Mouse (Mus musculus): Measurements from ENCODE around the gene Mpp3.

The Mpp3 gene

DNA sequence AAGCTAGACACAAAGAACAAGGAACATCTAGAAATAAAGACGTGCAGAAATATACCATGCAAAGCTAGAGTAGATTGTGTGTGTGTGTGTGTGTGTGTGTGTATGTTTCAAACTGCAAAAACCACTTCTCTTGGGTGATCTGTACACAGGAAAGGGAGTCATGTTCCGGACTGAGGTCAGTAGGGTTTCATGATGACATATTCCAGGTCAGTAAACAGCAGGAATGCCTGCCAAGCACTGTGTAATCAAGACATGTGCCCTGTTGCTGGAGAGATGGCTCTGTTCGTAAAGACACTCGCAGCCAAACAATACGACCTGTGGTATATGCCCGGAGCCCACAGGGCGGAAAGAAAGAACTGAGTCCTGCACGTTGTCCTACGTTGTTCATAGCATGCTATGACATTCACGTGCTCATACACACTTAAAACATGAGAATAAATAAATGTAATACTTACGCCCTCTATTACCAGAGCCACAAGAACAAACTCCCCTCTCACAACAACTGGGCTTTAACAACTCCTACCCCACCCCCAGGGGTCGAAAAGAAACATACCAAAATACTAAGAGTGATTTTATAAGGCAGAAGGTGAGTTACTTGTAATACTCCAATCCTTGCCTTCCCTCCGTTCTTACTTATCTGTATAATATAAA, 11.4 kb upstream of the Mpp3 start:
- peak; percentile 59 for DNase-seq (ENCODE audit: low read depth)

DNA sequence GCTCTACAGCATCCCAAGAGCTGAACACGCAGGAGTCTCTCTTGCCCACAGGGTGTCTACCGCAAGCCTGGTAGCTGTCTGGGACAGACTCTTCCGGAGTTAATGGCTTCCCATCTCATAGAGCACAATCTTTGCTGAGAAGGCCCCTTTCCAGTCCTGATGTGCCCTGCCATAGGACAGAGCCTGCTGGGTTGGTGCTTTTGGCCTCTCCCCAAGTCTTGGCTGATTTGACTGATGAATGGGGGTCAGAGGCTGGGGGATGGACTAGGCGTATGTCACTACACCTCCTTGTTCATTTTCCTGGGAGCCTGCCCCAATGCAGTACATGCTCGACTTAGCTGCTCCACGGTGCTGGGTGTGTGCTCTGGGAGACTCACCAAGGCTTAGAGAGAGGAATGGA, 9.5 kb upstream of the Mpp3 start:
- no peak for DNase-seq (ENCODE audit: low read depth)

DNA sequence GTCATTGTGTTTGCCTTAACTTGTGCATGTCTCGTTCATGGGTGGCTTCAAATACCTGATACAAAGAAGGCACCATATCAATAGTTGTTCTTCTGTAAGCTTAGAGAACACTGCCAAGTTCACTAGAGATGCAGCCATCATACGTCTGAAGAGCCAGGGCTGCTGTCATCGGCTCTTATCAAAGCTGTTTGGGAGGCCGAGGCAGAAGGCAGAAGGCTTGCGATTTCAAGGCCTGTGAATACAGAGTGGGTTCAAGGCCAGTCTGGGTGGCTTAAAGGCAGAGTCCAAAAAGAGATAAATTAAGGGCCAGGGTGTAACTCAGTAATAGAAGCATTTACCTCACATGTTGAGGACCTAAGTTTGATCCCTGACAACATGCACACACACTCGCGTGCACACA, 8.1 kb upstream of the Mpp3 start:
- no peak for DNase-seq (ENCODE audit: low read depth)

DNA sequence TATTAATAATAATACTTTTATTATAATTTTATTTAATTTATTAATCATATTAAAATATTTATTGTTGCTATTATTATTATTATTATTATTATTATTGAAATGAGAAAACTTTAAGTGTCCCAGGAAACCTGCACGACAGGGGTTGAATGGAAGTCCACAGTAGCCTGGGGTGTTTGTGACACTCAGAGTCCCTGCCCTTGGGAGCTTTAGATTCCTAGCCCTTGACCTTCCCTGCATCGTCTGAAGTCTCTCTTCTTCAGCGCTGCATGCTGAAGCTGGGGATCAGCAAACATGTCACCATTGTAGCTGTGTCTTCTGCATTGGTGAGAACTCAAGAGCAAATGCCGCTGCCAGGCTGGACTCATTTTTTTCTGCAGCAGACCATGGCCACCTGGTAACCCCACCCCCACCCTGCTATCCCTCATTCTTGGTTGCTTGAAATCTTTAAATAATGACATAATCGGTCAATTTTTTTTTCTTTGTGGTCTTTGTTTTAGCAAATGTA, 7.2 kb upstream of the Mpp3 start:
- DNase-seq (ENCODE audit: low read depth) = no peak

DNA sequence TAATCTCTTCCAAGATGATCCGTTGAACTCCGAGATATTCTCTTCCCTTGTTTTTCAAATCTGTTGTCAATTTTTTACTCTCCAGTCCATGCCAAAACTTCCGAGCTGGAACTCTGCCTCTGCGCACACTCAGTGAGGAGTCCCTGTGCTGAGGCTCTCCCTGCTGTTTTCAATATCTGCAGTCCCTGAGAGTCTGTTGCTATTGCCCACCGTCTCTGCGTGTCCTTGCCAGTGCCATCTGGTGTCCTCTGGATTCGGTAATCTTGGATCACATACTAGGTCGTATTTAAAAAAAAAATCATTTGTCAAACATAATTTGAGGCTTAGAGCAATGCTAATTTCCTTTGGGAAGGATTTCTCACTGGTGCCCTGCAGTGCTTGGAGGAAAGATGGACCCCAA, 6.6 kb upstream of the Mpp3 start:
- DNase-seq (ENCODE audit: low read depth) = no peak

DNA sequence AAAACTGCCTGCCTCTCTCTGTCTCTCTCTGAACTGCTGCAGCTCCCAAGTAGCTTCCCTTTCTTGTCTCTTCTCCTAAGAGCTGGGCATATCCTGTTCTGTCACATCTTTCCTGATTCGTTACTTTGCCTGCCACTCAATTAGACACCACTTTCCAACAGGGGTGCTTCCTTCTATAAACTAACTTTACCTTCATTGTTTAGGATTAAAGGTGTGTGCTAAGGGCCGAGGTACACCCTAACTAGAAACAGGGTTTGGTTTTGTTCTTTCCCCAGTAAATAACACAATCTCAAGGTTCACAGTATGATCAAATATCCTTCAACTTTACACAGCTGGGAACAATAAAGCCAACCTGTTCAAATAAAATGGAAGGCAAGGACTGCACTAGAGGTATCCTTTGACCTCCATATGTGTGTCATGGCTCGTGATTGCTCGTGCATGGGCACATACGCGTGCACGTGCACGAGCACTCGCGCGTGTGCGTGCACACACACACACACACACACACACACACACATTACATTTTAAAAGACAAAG, 4.9 kb upstream of the Mpp3 start:
- DNase-seq (ENCODE audit: low read depth) = peak; percentile 26

DNA sequence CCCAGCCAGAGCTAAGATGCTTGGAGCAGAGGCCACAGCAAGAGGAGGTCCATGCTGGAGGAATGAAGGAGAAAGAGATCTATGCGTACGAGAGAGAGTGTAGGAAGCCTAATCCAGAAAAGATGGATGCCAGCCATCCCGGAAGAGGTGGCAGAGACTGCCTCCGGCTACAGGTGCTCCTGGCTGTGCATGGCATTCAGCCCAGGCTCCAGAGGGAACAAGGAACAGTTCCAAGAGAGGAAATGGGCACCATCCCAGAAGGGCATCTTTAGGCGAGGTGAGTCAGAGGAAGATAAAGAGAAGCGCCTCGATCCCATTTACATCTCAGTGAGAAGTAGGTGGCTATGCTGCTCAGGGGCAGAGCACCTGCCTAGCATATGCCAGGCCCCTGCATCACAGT, 2.9 kb upstream of the Mpp3 start:
- DNase-seq (ENCODE audit: low read depth) = no peak

DNA sequence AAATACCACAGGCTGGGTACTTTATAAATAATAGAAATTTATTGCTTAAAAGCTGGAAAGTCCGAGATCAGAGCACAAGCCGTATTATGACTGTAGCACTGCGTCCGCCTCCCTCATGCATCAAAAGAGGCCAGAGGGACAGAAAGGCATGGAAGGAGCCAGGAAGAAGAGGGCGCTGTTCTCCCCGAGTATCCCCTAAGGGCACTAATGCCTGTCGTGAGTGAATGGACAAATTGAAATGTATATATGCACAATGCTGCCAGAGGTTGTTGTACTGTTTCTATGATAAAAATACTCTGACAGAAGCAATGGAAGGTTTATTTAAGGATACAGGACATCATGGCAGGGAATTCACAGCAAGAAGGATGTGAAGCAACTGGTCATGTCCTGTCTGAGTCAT, 1.7 kb upstream of the Mpp3 start:
- peak; percentile 65 for DNase-seq (ENCODE audit: low read depth)

DNA sequence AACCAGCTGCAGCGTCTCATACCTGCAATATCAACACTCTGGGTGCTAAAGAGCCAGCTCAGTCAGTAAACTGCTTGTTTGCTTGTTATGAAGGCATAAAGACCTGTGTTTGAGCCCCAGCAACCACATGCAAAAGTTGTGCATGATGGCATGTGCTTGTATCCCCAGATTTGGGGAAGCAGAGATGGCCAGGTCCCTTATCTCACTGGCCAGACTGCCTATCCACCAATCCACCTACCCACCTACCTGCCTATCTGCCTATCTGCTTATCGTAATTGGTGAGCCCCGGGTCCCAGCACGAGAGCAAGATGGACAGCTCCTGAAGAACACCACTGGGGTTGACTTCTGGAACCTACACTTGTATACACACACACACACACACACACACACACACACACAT, 1.0 kb upstream of the Mpp3 start:
- DNase-seq (ENCODE audit: low read depth) = peak; percentile 28

DNA sequence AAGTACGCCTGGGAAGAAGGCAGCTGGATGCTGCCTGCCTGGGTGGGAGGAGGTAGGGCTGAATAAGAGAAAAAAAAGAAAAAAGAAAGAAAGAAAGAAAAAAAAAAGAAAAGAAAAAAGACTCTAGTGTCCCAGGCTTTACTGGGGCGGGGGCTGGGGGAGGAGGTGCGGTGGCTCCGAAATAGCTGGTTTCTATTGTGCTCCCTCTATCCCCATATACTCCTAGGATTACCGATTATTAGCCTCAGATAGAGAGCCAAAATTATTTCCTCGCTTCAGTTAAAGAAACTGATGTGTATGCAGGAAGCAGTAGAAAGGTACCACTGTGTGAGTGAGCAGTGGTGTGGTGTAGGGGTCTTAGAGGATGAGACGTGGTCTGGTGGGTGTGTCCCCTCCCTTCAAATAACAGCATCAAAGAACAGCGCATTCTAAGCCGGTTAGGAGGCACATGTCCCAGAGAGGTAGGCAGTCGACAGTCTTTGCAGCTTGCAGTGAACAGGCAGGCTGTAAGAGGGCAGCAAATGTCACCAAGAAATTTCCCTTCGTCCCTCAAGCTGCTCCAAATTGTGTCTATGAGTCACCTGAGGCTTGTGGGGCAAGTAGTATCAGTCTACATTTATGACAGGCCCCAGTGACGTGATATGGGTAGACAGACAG, 772 bp downstream of the Mpp3 start:
- peak; percentile 50 for DNase-seq (ENCODE audit: low read depth)

DNA sequence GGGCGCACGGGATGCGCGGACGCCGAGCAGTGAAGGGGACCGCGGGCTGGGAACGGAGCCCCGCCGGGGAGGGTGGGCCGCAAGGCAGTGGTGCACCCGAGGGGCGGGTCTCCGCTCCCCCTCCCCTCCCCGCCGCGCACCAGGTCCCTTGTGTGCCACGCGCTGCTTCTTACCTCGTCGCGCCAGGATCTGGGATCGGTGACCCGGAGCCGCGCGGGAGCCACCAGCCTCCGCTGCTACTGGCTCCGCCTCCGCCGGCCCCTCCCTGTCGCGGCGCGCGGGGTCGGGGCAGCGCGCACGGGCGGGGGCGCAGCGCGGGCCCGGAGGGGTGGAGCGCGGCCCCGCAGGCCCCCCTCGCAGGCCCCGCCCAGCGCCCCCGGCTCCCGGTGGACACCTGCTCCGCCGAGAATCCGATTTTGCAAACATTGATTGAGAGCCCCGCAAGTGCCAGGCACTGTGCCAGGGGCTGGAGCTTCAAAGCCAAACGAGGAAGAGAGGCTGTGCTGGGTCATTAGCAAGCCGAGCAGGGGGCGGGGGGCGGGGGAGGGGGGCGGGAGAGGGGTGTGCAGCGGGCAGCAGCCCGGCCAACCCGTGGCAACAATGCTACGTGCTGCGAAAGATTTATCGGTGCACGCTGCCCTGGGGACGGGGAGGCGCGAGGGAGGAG, 1.4 kb downstream of the Mpp3 start:
- no peak for DNase-seq (ENCODE audit: low read depth)

DNA sequence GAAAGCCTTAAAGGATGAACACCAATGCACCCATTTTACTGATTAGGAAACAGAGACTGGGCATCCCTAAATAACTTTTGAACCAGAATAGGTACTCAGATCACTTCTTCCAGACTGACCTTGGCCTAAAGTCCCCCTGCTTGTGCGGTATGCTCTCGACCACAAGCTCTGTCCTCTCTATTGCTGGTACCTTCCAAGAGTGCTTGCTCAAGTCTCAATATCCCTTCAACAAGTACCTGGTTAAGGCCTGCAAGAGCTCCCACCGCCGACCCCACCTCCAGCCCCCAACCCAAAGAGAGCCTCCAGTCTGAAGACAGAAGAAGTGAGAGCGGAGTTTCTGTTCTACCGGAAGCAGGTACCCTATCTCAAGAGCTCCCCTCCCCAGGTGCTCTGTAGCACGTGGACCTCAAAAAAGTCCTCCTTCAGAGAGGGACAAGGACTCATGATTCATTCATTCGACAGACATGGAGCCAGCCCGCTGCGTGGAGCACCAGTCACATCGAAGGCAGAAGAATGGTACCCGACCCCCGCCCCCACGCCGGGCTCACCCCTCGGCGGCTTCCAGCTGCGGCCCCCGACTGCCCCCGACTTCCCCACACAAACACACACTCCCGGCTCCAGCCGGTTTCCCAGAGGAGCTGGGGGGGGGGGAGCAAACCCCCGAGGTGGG, 2.1 kb downstream of the Mpp3 start:
- no peak for DNase-seq (ENCODE audit: low read depth)

DNA sequence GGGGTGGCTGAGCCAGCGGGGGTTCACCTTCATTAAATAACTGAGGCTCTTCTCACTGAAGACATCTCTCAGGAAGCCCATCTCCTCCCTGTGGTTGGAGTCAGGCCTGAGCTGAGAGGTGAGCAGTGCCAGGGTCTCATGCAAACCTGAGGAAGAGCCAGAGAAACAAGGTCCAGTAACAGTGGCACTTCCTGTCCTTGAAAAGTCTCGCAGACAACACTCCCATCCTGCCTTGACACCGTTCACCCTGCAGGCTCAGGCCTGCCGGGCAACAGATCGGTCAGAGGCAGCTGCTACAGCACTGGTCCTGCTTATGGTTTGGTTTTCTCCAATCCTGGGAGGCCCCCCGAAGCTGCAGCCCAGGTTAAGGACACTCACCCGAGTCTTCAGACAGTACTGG, 2.9 kb downstream of the Mpp3 start:
- no peak for DNase-seq (ENCODE audit: low read depth)

DNA sequence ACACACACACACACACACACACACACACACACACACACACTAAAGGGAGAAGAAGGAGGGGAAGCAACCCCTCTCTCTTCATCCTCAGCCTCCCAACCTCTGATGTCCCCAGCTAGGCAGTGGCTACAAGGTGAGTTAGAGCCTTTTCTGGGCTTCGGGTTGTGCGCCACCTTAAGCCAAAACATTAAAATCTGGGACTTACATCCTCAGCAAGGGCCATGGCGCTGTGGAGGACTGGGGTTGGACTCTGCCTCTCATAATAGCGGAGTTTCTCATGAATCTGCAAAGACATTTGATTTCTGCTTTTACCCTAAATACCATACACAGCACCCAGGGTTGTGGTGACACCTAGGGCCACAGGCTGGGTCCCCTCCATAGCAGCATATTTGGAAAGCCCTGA, 3.4 kb downstream of the Mpp3 start:
- no peak for DNase-seq (ENCODE audit: low read depth)

DNA sequence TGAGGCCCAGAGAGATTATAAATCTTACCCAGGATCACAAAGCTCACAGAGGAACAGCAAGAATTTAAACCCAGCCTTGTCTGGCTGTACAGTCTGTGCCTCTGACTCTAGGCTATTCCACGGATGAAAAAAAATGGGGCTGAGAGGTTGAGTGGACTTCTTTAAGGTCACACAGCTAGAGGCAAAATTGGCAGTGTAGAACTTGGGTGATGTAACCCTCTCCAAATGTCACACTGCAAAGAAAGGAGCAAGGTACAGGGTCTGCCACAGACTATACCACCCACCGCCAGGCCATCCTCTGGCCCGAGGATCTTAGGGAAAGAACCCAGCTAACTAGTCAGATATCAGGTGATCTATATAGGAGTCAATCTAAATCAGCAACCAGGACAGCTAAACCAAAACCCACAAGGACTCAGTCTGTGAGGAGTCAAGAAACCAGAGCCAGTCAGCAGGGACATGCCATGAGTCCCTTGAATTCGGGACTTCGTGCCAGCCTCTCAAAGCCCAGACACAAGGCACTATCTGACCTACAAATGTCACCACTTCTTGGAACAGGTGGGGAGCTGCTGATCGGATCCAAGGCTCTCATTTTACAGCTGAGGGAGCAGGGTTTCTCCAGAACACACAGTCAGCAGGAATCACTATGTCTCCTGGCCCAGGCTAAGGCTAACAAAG, 4.0 kb downstream of the Mpp3 start:
- DNase-seq (ENCODE audit: low read depth) = no peak

DNA sequence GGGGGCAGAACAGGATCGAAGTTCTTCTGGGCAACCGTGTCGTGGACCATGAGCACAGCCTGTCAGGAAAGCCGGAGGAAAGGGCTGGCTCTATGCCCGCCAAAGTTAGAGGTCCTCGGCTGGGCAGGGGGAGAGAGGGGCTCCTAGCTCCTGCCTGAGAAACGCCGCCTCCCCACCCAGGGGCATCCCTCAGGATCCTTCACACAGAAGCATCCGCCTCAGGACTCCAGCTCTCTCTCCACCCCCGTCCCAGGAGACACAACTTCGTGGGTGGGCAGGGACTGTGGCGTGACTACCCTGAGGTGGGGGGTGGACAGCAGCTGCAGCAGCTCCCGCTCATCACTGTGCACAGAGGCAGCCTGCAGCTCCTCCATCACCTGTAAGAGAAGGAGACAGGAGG, 4.9 kb downstream of the Mpp3 start:
- DNase-seq (ENCODE audit: low read depth) = no peak

DNA sequence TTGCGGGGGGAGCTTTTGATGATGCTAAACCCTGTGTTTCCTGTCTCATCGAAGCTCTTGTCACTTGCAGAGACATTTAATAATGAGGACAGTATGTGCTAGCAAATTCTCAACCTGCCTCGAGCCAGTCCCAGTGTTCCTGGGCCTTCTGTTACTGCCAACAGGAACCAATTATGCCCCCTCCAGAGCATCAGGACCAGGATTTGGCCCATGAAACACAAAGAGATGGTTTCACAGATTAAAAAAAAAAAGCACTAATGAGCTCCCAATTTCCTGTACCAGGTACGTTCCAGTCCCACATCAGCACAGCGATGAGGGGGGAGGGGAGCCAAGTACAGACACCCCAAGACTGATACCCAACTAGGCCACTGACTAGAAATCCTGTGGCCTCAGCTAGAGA, 7.1 kb downstream of the Mpp3 start:
- no peak for DNase-seq (ENCODE audit: low read depth)

DNA sequence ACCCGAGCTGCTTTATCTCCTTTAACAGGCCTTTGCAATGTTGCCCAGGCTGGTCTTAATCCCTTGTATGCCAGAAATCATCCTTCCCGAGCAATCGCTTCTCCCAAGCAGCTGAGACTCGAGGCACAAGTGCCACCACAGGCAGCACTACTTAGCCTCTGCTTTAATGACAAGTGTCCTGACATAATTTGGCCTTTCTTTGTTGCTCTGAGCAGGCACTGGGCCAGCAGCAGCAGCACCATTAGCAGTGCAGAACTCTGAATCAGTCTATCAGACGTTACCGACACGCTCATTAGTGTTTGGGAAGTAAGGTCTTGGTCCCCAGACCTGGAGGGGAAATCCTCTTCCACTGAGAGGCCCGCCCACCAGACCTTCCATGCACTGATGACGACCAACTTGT, 8.5 kb downstream of the Mpp3 start:
- DNase-seq (ENCODE audit: low read depth) = no peak

DNA sequence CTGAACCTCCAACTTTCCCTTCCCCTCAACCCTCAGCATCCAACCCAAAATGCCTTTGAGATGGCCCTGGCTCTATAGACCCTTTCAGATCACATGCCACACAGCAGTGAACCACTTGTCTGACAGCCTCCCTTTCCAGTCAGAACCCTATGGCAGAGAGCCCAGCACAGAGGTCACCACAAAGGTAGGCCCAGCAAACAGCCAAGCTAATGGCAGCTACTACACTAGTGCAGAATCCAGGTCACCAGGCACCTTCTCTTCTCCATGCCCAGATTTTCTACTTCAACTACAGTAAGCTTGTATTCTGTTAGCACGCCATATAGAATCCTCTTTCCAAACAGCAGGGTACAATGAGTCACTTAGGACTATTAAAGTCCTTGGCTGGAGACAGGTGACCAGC, 12.1 kb downstream of the Mpp3 start:
- no peak for DNase-seq (ENCODE audit: low read depth)

DNA sequence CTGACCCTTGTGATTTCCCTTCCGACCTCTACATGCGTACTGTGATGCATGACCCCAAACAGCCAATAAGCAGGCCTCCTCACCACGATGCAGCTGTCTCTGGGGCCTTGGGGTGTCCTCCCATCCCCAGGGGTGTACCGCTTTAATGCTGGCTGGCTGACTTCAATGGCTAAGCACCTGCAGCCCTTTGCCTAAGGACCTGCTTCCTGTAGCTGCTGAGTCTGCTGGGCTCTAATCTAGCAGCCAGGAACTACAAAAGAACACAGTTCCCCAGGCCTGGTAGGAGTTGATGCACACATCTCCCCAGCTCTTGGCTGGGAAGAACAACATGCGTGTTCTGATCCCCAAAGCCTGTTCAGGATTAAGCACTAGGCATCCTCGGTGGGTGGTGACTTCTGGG, 12.8 kb downstream of the Mpp3 start:
- DNase-seq (ENCODE audit: low read depth) = no peak

DNA sequence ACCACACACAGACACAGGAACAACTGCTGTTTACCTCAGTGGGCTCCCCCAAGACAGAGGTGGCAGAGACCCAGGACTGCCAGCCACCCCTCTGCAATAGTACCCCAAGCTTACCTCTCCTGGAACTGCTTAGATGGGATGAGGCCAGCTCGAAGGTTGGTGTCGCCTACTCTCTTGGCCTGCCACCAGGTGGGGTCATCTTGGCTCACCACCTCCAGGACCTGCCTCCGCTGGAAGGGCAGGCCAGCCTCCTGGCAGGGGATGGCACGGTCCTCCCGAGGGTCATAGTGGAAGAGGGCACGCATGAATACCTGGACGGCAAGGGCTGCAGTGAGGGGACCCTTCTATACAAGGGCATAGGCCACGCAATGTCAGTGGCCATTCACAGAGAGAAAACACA, 15.1 kb downstream of the Mpp3 start:
- no peak for DNase-seq (ENCODE audit: low read depth)

DNA sequence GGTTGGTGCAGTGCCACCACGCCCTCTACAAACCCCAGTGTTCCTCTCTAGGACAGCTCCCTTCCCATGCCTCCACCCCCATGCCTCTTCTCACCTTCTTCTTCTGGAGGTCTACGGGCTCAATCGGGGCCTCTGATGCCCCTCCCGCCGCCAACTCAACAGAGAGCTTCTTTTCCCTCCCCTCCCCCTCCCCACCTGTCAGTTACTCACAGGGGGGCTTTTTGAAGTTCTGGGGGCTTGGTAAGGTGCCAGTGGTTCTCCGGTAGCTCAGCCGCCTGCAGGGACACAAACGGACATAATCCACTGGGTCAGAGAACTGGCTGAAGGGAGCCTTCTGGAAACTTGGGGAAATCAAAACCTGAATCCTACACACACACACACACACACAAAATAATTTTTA, 16.8 kb downstream of the Mpp3 start:
- no peak for DNase-seq (ENCODE audit: low read depth)

All from 416B (cell line).